Mouse (Mus musculus) bone marrow, adult 2 months (tissue): ENCODE measurements around the gene Rassf10. TPM values are rescaled to one million over a fixed set of nuclear protein-coding genes. Genes with fewer than 3 reads are reported as not detected.

ENCODE experiments used
- H3K27ac ChIP-seq: fragments of 200-500 bp; 2 replicates; pipeline ENCODE4 v1.5.1; 2012; ENCODE audit warnings: low read depth, mild to moderate bottlenecking, control low read depth, inconsistent platforms, low read length; ENCODE audit not compliant: control insufficient read depth, poor library complexity, insufficient read depth
- H3K4me1 ChIP-seq: fragments of 200-500 bp; 2 replicates; pipeline ENCODE4 v1.6.1; 2011; ENCODE audit warnings: low read length; ENCODE audit not compliant: control insufficient read depth, insufficient read depth
- H3K4me3 ChIP-seq: fragments of 200-500 bp; replicated peaks from 2 replicates; pipeline ENCODE3; 2011; ENCODE audit warnings: mild to moderate bottlenecking, low read depth, low read length, control low read depth; ENCODE audit not compliant: control insufficient read depth
- CTCF ChIP-seq: fragments of 200-500 bp; IDR thresholded peaks from 2 replicates; pipeline ENCODE4 v1.5.1; 2011; ENCODE audit warnings: low read length, control low read depth; ENCODE audit not compliant: control insufficient read depth, insufficient read depth
- POLR2A ChIP-seq: fragments of 200-500 bp; IDR thresholded peaks from 2 replicates; pipeline ENCODE4 v1.6.1; 2011; ENCODE audit warnings: low read depth, mild to moderate bottlenecking, control low read depth, low read length, borderline replicate concordance; ENCODE audit not compliant: control insufficient read depth
- WGBS: fragments of 180-500 bp; shearing (Covaris S2); methylation state at CpG from one replicate; pipeline ENCODE4 v1.1.7; 2018; 5-methylcytosine and 5-hydroxymethylcytosine counted together
- polyA plus RNA-seq: library from polyadenylated mRNA; stranded (reverse); fragments of >200 nt; gene quantifications from 2 replicates; pipeline ENCODE4 v1.2.4, GENCODE M21; 2011; ENCODE audit warnings: low replicate concordance; ENCODE audit not compliant: missing spikeins, insufficient read depth, insufficient read length

The Rassf10 gene
- polyA plus RNA-seq, 1 experiment = not detected

- peaks cover 6% of the 10 kb centered on the region; the same call in 1 of the 2 replicates for H3K4me1 ChIP-seq
- TF ChIP-seq CTCF = no peak
- TF ChIP-seq POLR2A = no peak
- H3K27ac ChIP-seq = no peak overlapping the region
- H3K4me3 ChIP-seq = no peak overlapping the region
- WGBS = 47% methylated on average over 17 of the region's 17 CpGs
Observed at GRCm38 (mm10) chr7:112984704-112985577, 31.2 kb downstream of the Rassf10 start.

- Histone ChIP-seq H3K4me1 (peaks cover 6% of the 10 kb centered on the region; the same call in 1 of the 2 replicates), H3K4me3 (no peak overlapping the region), H3K27ac (no peak overlapping the region)
- TF ChIP-seq CTCF (no peak), POLR2A (no peak)
- 70% methylated on average over 8 of the region's 8 CpGs for WGBS
Observed at GRCm38 (mm10) chr7:112985578-112985949, 31.8 kb downstream of the Rassf10 start.

GRCm38 (mm10) chr7:112992928-112993327, 39.2 kb downstream of the Rassf10 start:
- no peak overlapping the region for H3K27ac ChIP-seq
- no peaks in the 10 kb centered on the region for H3K4me1 ChIP-seq
- WGBS = 84% methylated on average over 5 of the region's 5 CpGs
- TF ChIP-seq POLR2A = no peak
- no peak for TF ChIP-seq CTCF
- no peak overlapping the region for H3K4me3 ChIP-seq

GRCm38 (mm10) chr7:113003565-113004255, 49.9 kb downstream of the Rassf10 start:
- no peak for TF ChIP-seq CTCF
- no peak for TF ChIP-seq POLR2A
- Histone ChIP-seq H3K4me3 (no peak overlapping the region), H3K4me1 (no peaks in the 10 kb centered on the region), H3K27ac (no peak overlapping the region)
- 7% methylated on average over 3 of the region's 3 CpGs for WGBS

- Histone ChIP-seq H3K4me1 (no peaks in the 10 kb centered on the region), H3K4me3 (no peak overlapping the region), H3K27ac (no peak overlapping the region)
- WGBS = 88% methylated on average over 6 of the region's 6 CpGs
- TF ChIP-seq CTCF (no peak), POLR2A (no peak)
Observed at GRCm38 (mm10) chr7:113005726-113006125, 52.0 kb downstream of the Rassf10 start.
